Mouse (Mus musculus) 3T3-L1 (cell line): ENCODE measurements around the gene Ifi204.
"Not testable (repeated sequence)": the region's sequence is repeated elsewhere in the genome, so short reads cannot be mapped to it uniquely, and the experiment has no call there.

Source experiments
- DNase-seq: peaks from one replicate; pipeline ENCODE4 v3.0.0-alpha.2; 2015; ENCODE audit warnings: low read depth, low spot score

The Ifi204 gene

GRCm38 (mm10) chr1:173766848-173767617, at the start of gene Ifi204:
Gene Ifi204 (minus strand): TSS chr1:173766943.
- DNase-seq = peak; percentile 100

- DNase-seq = not testable (repeated sequence)
Observed at GRCm38 (mm10) chr1:173809294-173809693, 42.6 kb upstream of the Ifi204 start.

DNA sequence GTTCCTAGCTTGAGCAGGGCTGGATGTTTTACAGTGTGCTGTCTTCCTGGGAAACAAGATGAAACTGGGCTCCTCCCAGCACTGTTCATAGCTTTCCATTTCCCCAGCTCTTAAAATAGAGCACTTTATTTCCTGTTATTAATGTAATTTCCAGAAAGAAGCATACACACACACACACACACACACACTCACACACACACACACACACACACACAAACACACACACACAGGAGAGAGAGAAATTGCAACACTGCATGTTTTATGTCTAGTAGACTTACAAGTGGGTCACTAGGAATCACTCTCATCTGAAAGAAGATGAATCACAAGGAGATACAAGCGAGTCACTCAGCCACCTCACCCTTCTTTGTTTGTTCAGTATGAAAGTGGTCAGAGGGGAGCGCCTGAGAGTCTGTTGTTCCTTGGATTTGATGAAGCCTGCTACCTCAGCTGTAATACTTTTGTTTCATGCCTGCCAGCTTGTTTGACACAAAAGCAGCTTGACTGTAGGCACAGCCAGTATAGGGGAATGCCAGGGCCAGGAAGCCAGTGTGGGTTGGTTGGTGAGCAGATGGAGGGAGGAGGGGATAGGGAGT, 36.0 kb upstream of the Ifi204 start:
- peak; percentile 47 for DNase-seq

DNA sequence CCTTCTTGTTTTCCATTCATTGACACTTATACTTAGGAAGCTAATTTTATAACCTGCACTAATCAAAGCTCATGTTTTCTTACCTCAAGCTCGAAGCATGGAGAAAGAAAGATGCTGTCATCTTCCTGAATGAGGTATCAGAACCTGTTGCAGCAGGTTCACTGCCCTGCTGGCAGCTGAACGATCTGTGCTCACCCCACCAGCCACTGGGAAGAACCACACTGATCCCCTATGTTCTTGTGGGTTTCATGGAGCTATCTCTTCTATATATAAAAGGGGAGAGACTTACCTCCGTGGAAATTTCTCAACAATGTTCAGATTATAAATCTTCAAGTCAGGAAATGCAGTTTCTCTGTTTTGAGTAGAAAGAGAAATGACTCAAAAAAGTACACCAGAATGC, 35.5 kb upstream of the Ifi204 start:
- DNase-seq = not testable (repeated sequence)

DNA sequence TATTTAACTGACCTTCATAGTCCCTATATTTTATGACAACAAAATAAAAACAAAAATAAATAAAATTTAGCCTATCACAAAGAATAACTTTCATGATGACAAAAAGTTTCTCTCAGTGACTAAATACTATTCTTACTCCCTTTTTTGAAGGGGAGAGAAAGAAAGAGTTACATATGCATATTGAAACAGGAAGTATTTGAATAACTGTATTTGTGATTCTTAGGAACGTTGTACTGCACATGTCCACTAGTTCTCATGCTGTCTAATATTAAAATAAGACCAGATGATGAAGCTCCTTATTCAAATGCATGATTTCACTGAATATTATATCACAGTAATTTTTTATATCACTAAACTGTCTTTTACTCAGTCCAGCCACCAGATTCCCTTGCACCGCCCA, 35.0 kb upstream of the Ifi204 start:
- peak; percentile 13 for DNase-seq

- DNase-seq = not testable (repeated sequence)
Observed at GRCm38 (mm10) chr1:173773457-173773856, 6.7 kb upstream of the Ifi204 start.

GRCm38 (mm10) chr1:173760032-173760431, 6.7 kb downstream of the Ifi204 start:
- DNase-seq = not testable (repeated sequence)

- no peak for DNase-seq
Observed at GRCm38 (mm10) chr1:173742262-173742661, 24.5 kb downstream of the Ifi204 start.

- peak; percentile 53 for DNase-seq
Observed at GRCm38 (mm10) chr1:173741656-173742055, 25.1 kb downstream of the Ifi204 start, which contains the start of gene Ifi207. Gene Ifi207 (minus strand): TSS chr1:173741747.

DNA sequence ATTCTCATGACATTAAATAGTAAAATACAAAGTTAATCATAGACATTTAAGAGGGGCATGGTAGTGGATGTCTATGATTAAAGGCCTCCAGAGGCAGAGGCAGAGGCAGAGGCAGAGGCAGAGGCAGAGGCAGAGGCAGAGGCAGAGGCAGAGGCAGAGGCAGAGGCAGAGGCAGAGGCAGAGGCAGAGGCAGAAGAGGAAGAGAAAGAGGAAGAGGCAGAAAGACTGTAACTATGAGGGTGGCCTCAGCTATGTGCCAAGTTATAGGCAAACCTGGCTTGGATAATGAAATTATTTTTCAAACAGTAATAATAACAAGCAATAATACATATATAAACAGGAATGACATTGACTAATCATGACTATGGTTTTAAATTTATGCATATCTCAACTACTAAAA, 26.2 kb downstream of the Ifi204 start:
- DNase-seq = no peak

DNA sequence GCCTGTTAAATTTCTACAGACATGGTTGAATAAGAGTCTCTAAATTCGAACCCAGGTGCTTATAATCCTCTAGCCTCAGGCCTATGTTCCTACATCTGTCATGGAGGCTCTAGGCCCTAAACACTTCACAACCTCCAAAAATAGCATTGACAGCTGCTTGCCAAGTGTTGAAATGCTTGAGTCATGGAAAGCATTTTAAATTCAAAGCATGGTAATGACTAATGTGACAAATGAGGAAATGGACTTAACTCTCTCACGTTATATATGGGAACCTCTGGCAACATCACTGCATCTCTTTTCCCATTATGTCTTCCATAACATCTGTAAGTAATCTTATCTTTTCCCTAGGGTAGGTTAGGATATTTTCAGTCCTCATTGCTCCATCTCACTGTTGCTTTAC, 29.8 kb downstream of the Ifi204 start:
- peak; percentile 82 for DNase-seq

GRCm38 (mm10) chr1:173735015-173735414, 31.7 kb downstream of the Ifi204 start:
- not testable (repeated sequence) for DNase-seq

DNA sequence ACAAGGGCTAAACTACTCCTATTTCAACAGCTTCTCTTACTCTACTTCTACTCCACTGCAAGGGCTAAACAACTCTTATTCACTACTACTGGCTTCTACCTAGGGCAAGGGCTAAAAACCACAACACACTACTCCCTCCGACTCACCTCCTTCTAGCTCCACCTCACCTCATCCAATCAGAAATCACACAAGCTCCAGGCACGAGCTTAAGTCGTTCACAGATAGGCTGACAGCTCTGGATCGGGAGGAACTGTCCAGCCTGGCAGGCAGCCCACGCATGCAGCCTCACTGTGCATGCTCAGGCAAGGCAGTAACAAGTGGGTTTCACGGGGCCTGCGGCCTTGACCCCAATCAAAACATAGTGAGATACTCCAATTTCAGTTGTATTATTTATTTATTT, 33.5 kb downstream of the Ifi204 start:
- DNase-seq = peak; percentile 49
